Mouse (Mus musculus) limb, embryonic 11.5 days (tissue): ENCODE results near the gene 4930516K23Rik. TPM values are rescaled to one million over a fixed set of nuclear protein-coding genes. Genes with fewer than 3 reads are reported as not detected.

ENCODE experiments used
- ATAC-seq: fragments of 200-750 bp; cut with Nextera tagmentation; 2 replicates; pipeline ENCODE4 v1.8.0; 2017; ENCODE audit warnings: low read depth; ENCODE audit not compliant: insufficient number of reproducible peaks, low FRiP score, low TSS enrichment
- DNase-seq: peaks from one replicate; pipeline ENCODE4 v3.0.0-alpha.2; 2015; ENCODE audit warnings: low spot score
- H3K27ac ChIP-seq: fragments of 300-500 bp; sonication (generic); replicated peaks from 2 replicates; pipeline ENCODE4 v1.5.1; 2014; ENCODE audit warnings: low read depth, mild to moderate bottlenecking, low read length
- H3K27me3 ChIP-seq: fragments of 300-500 bp; sonication (generic); 2 replicates; pipeline ENCODE4 v1.6.1; 2014; ENCODE audit warnings: mild to moderate bottlenecking, low read length, mixed read lengths; ENCODE audit not compliant: control insufficient read depth, insufficient read depth
- H3K36me3 ChIP-seq: fragments of 300-500 bp; sonication (generic); 2 replicates; pipeline ENCODE4 v1.6.1; 2014; ENCODE audit warnings: mild to moderate bottlenecking, low read length, moderate library complexity, mixed read lengths; ENCODE audit not compliant: control insufficient read depth, insufficient read depth
- H3K4me1 ChIP-seq: fragments of 300-500 bp; sonication (generic); 2 replicates; pipeline ENCODE4 v1.6.1; 2014; ENCODE audit warnings: low read length, mixed read lengths; ENCODE audit not compliant: control insufficient read depth, insufficient read depth
- H3K4me2 ChIP-seq: fragments of 300-500 bp; sonication (generic); 2 replicates; pipeline ENCODE4 v1.6.1; 2014; ENCODE audit warnings: low read depth, mild to moderate bottlenecking, moderate library complexity; ENCODE audit not compliant: severe bottlenecking
- H3K4me3 ChIP-seq: fragments of 300-500 bp; sonication (generic); 2 replicates; pipeline ENCODE4 v1.5.1; 2014; ENCODE audit warnings: low read depth, low read length
- H3K9ac ChIP-seq: fragments of 300-500 bp; sonication (generic); 2 replicates; pipeline ENCODE4 v1.6.1; 2014; ENCODE audit warnings: mild to moderate bottlenecking, low read length
- H3K9me3 ChIP-seq: fragments of 300-500 bp; sonication (generic); 2 replicates; pipeline ENCODE4 v1.6.1; 2016; ENCODE audit warnings: low read length; ENCODE audit not compliant: control insufficient read depth
- WGBS: fragments of 180-500 bp; shearing (Covaris S2); extraction: QIAGEN DNeasy Blood & Tissue Kit; methylation state at CpG from one replicate; pipeline ENCODE4 v1.1.7; 2014; 5-methylcytosine and 5-hydroxymethylcytosine counted together
- polyA plus RNA-seq: library from polyadenylated mRNA; unstranded; fragments of >200 nt; fragmentation: Nextera tagmentation; extraction: Ambion mirVana; gene quantifications from 2 replicates; pipeline ENCODE4 v1.2.1, GENCODE M21; 2014

4930516K23Rik gene
- polyA plus RNA-seq, 1 experiment from 2014 or later, result not detected

GRCm38 (mm10) chr7:104035145-104035544, 26.1 kb downstream of the 4930516K23Rik start, which contains the start of gene Olfr641:
TSS of gene Olfr641 (plus strand) at chr7:104035445.
- no peak within 1 kb of the TSS for H3K4me2 ChIP-seq
- H3K27ac ChIP-seq, result no peak within 1 kb of the TSS
- H3K4me1 ChIP-seq, result no peaks in the 10 kb centered on the region
- no peaks in the 10 kb centered on the region for H3K27me3 ChIP-seq
- DNase-seq, result no peak
- WGBS, result 79% methylated on average over 1 of the region's 1 CpGs
- no peaks in the 10 kb centered on the region for H3K9me3 ChIP-seq
- H3K9ac ChIP-seq, result no peak within 1 kb of the TSS
- H3K4me3 ChIP-seq, result no peak within 1 kb of the TSS
- ATAC-seq, result no peak
- no peaks in the 10 kb centered on the region for H3K36me3 ChIP-seq

- DNase-seq (no peak), ATAC-seq (no peak)
- H3K4me3 ChIP-seq, result no peak overlapping the region
- H3K4me1 ChIP-seq, result no peaks in the 10 kb centered on the region
- no peak overlapping the region for H3K4me2 ChIP-seq
- 83% methylated on average over 3 of the region's 3 CpGs for WGBS
- no peaks in the 10 kb centered on the region for H3K36me3 ChIP-seq
- H3K27me3 ChIP-seq, result no peaks in the 10 kb centered on the region
- H3K9me3 ChIP-seq, result no peaks in the 10 kb centered on the region
- H3K9ac ChIP-seq, result no peak overlapping the region
- no peak overlapping the region for H3K27ac ChIP-seq
These were observed 34.3 kb downstream of the 4930516K23Rik start for GRCm38 (mm10) chr7:104026978-104027377.

- H3K4me3 ChIP-seq, result no peak within 1 kb of the TSS
- H3K9ac ChIP-seq, result no peak within 1 kb of the TSS
- no peaks in the 10 kb centered on the region for H3K4me1 ChIP-seq
- H3K4me2 ChIP-seq, result no peak within 1 kb of the TSS
- no peaks in the 10 kb centered on the region for H3K9me3 ChIP-seq
- ATAC-seq (no peak), DNase-seq (no peak)
- no peak within 1 kb of the TSS for H3K27ac ChIP-seq
- H3K36me3 ChIP-seq, result no peaks in the 10 kb centered on the region
- WGBS, result 84% methylated on average over 6 of the region's 6 CpGs
- no peaks in the 10 kb centered on the region for H3K27me3 ChIP-seq
These were observed 35.8 kb downstream of the 4930516K23Rik start, which contains the start of gene Olfr640 for GRCm38 (mm10) chr7:104025473-104025872. TSS of gene Olfr640 (minus strand) at chr7:104025573.

GRCm38 (mm10) chr7:104021651-104022050, 39.6 kb downstream of the 4930516K23Rik start:
- H3K9ac ChIP-seq, result no peak overlapping the region
- H3K36me3 ChIP-seq, result no peaks in the 10 kb centered on the region
- DNase-seq (no peak), ATAC-seq (no peak)
- 89% methylated on average over 6 of the region's 6 CpGs for WGBS
- H3K27me3 ChIP-seq, result no peaks in the 10 kb centered on the region
- H3K9me3 ChIP-seq, result no peaks in the 10 kb centered on the region
- H3K4me2 ChIP-seq, result no peak overlapping the region
- H3K27ac ChIP-seq, result no peak overlapping the region
- no peak overlapping the region for H3K4me3 ChIP-seq
- H3K4me1 ChIP-seq, result no peaks in the 10 kb centered on the region

- H3K9ac ChIP-seq, result no peak overlapping the region
- H3K36me3 ChIP-seq, result no peaks in the 10 kb centered on the region
- DNase-seq (no peak), ATAC-seq (no peak)
- no peak overlapping the region for H3K4me3 ChIP-seq
- H3K9me3 ChIP-seq, result no peaks in the 10 kb centered on the region
- H3K4me1 ChIP-seq, result no peaks in the 10 kb centered on the region
- H3K27ac ChIP-seq, result no peak overlapping the region
- no peak overlapping the region for H3K4me2 ChIP-seq
- H3K27me3 ChIP-seq, result no peaks in the 10 kb centered on the region
- 88% methylated on average over 1 of the region's 1 CpGs for WGBS
These were observed 42.3 kb downstream of the 4930516K23Rik start for GRCm38 (mm10) chr7:104018953-104019352.

- Histone ChIP-seq H3K27me3 (no peaks in the 10 kb centered on the region), H3K4me2 (no peak within 1 kb of the TSS), H3K36me3 (no peaks in the 10 kb centered on the region), H3K9me3 (no peaks in the 10 kb centered on the region), H3K9ac (no peak within 1 kb of the TSS), H3K27ac (no peak within 1 kb of the TSS), H3K4me1 (no peaks in the 10 kb centered on the region), H3K4me3 (no peak within 1 kb of the TSS)
- ATAC-seq (no peak), DNase-seq (no peak)
These were observed 44.0 kb downstream of the 4930516K23Rik start, which contains the start of gene Olfr639 for GRCm38 (mm10) chr7:104017203-104017602. TSS of gene Olfr639 (minus strand) at chr7:104017303.

Other genes with a start within 250 kb of the 4930516K23Rik start
- 518 and 565 TPM in 2 replicates for gene Hbb-bt, start 247.4 kb downstream of the 4930516K23Rik start, polyA plus RNA-seq
- 156 and 207 TPM in 2 replicates for gene Hbb-bs, start 233.3 kb downstream of the 4930516K23Rik start, polyA plus RNA-seq
- not detected in 2 replicates for gene Hbb-bh2, start 220.9 kb downstream of the 4930516K23Rik start, polyA plus RNA-seq
- 1,749 and 1,831 TPM in 2 replicates for gene Hbb-bh1, start 218.3 kb downstream of the 4930516K23Rik start, polyA plus RNA-seq
- gene Hbb-y, start 208.2 kb downstream of the 4930516K23Rik start, polyA plus RNA-seq, result 7,439 and 7,962 TPM in 2 replicates
- gene Olfr66, start 175.2 kb downstream of the 4930516K23Rik start, polyA plus RNA-seq, result not detected in 2 replicates
- not detected in 2 replicates for gene Olfr64, start 167.0 kb downstream of the 4930516K23Rik start, polyA plus RNA-seq
- not detected in 2 replicates for gene Olfr65, start 158.0 kb downstream of the 4930516K23Rik start, polyA plus RNA-seq
- gene Olfr631, start 132.6 kb downstream of the 4930516K23Rik start, polyA plus RNA-seq, result not detected in 2 replicates
- not detected in 2 replicates for gene Olfr632, start 127.1 kb downstream of the 4930516K23Rik start, polyA plus RNA-seq
- gene Olfr633, start 117.0 kb downstream of the 4930516K23Rik start, polyA plus RNA-seq, result not detected in 2 replicates
- not detected in 2 replicates for gene Olfr635, start 90.3 kb downstream of the 4930516K23Rik start, polyA plus RNA-seq
- gene Olfr638, start 62.7 kb downstream of the 4930516K23Rik start, polyA plus RNA-seq, result not detected in 2 replicates
- not detected in 2 replicates for gene Olfr639, start 44.1 kb downstream of the 4930516K23Rik start, polyA plus RNA-seq
- gene Olfr640, start 35.9 kb downstream of the 4930516K23Rik start, polyA plus RNA-seq, result not detected in 2 replicates
- not detected in 2 replicates for gene Olfr641, start 26.0 kb downstream of the 4930516K23Rik start, polyA plus RNA-seq
- not detected in 2 replicates for gene Olfr642, start 8.8 kb downstream of the 4930516K23Rik start, polyA plus RNA-seq
- not detected in 2 replicates for gene Olfr644, start 10.4 kb upstream of the 4930516K23Rik start, polyA plus RNA-seq
- not detected in 2 replicates for gene Olfr645, start 24.0 kb upstream of the 4930516K23Rik start, polyA plus RNA-seq
- gene Olfr646, start 43.4 kb upstream of the 4930516K23Rik start, polyA plus RNA-seq, result not detected in 2 replicates
- gene Ubqln5, start 68.4 kb upstream of the 4930516K23Rik start, polyA plus RNA-seq, result not detected in 2 replicates
- not detected in 2 replicates for gene Olfr643, start 76.0 kb upstream of the 4930516K23Rik start, polyA plus RNA-seq
- gene Ubqln3, start 81.8 kb upstream of the 4930516K23Rik start, polyA plus RNA-seq, result not detected in 2 replicates
- gene Ubqlnl, start 89.1 kb upstream of the 4930516K23Rik start, polyA plus RNA-seq, result not detected in 2 replicates
- gene Olfm5, start 103.4 kb upstream of the 4930516K23Rik start, polyA plus RNA-seq, result not detected in 2 replicates
- gene Olfr648, start 121.9 kb upstream of the 4930516K23Rik start, polyA plus RNA-seq, result 0.18 and 0.25 TPM in 2 replicates
- gene Olfr649, start 134.5 kb upstream of the 4930516K23Rik start, polyA plus RNA-seq, result not detected in 2 replicates
- gene Trim6, start 157.3 kb upstream of the 4930516K23Rik start, polyA plus RNA-seq, result 3.5 and 5.5 TPM in 2 replicates
- 0.64 and 1.4 TPM in 2 replicates for gene Trim34a, start 183.0 kb upstream of the 4930516K23Rik start, polyA plus RNA-seq
- gene Trim5, start 226.6 kb upstream of the 4930516K23Rik start, polyA plus RNA-seq, result 0.08 and 0.13 TPM in 2 replicates